Mouse (Mus musculus) olfactory bulb, adult 2 months (tissue): Measurements from ENCODE around the gene Blnk.

Source experiments
- CTCF ChIP-seq: fragments of 200-500 bp; IDR thresholded peaks from 2 replicates; pipeline ENCODE4 v1.5.1; 2012; ENCODE audit warnings: low read depth, mild to moderate bottlenecking, low read length, moderate library complexity; ENCODE audit not compliant: insufficient read depth
- POLR2A ChIP-seq: fragments of 200-500 bp; IDR thresholded peaks from 2 replicates; pipeline ENCODE4 v1.6.1; 2012; ENCODE audit warnings: mild to moderate bottlenecking, low read depth, low read length, moderate library complexity; ENCODE audit not compliant: insufficient read depth

GRCm38 (mm10) chr19:40970301-40970700, 24.0 kb downstream of the Blnk start:
- TF ChIP-seq POLR2A (no peak), CTCF (no peak)
